Mouse (Mus musculus): Measurements from ENCODE around the gene Sptbn4.

The Sptbn4 gene

DNA sequence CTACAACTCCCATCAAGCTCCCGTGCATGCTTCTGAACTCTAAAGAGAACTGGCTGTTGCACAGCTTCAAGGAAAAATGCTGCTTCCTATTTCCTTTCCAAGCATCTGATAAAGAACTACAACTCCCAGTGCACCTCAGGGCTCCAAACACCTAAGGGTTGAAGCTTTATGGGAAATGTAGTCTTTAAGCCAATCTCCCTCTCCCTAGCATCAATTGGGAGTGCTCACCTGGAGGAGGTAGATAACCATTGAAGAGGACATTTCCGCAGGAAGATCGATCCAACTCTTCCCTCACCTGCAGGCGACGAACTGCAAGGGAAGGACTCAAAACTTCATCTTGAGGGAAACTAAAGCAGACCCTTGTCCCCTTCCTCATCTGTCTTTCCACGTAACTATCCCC is 93.3 kb downstream of the Sptbn4 start:
- no peak for DNase-seq (ENCODE audit: low spot score)

DNA sequence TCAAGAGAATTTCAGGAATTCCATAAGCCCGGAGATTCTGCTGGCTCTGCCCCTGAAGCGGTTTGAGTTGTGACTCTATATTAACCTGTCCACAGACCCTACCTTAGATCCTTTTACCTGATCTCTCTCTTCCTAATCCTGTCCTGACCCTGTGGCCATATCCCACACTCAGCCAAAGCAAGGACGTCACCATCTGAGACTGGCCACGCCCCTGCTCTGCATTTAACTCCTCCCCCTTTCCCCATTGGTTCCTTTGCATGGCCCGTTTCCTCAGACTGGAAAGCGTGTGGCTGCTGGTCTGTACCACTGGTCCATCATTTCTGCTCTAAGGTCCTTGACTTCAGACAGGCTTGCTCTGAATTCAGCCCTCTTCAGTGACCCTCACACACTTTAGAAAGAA is 102.0 kb downstream of the Sptbn4 start:
- DNase-seq (ENCODE audit: low spot score), result no peak

DNA sequence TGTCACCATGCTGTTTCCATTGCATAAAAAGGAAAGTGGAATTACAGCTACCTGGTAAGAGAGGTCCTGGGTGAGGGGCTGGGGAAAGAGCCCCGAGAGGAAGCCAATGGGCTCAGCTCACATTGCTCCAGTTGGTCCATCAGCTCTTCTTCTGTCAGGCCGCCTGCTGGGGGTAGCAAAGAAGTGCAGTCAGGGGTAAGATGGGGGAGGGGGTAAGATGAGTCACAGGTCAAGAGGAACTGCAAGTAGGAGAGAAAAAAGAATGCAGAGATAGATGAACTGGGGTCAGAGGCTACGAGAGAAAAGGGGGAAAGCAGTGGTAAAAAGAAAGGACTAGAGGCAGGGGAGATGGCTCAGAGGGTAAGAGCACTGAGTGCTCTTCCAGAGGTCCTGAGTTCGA is 104.9 kb downstream of the Sptbn4 start:
- no peak for DNase-seq (ENCODE audit: low spot score)

DNA sequence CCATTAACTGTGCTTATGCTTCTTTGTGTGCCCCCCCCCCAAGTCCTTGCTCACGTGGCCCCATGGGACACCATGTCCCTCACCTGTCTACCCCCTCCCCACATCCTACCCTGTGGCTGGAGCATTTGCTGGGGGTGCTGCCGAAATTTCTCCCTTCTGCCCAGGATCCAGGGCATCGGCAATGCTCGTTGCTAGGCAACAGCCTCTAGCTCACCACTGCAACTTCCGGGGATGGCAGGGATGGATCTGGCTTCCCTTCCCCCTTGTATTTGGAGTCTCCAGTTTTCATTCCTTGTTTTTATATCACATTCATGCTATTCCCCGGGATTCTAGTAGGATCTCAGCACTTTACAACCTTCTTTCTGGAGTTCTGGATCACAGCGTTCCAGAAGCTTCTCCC is 108.0 kb downstream of the Sptbn4 start:
- no peak for DNase-seq (ENCODE audit: low spot score)

DNA sequence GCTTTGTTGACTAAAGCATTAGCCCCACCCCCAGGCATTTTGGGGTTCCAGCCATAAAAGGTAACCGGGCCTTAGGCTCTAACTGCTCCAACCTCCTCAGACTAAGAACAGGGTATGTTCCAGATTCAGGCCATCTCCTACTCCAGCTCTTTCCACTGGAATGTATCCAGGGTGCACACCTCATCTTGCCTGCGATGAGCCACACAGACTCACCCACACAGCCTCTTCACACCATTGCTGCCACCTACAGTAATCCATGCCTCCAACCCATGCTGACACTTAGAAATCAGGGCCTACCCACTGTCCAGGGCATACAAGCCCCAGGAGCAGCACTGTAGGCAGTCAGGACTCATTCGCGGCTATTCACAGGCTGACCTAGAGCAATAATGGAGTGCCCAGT is 108.4 kb downstream of the Sptbn4 start:
- DNase-seq (ENCODE audit: low spot score), result no peak

DNA sequence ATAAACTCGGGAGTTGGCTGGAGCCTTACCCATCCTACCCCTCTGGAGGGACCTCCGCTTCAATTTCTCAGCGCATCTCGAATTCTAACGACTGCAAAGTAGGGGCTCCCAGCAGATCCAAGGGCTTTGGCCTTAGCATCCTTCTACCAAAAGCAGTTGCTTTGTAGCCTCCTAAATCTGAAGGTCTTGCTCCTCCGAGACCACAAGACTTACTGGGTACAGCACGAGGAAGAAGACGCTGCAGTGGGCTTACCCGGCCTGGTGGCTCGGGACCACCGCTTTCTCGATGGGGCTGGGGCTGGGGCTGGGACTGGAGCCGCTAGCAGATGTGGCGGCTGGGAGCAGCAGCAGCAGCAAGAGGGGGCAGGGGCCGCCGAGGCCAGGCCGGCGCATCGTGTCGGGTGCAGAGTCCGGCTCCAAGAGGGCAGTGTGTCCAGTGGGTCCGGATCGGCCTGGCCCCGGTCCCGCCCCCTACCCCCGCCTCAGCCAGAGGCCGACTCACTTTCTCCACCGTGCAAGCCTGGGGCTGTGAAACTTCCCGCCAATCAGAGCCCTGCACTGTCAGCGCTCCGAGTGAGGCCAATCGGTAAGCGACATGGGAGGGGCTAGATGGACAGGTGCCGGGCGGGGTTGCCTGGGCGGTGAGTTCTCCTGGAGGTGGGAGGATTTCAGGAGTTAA is 110.2 kb downstream of the Sptbn4 start, which contains the start of gene Ltbp4:
TSS of gene Ltbp4 (minus strand) at position 518 of the 679 bp plus-strand sequence.
- DNase-seq (ENCODE audit: low spot score), result no peak

DNA sequence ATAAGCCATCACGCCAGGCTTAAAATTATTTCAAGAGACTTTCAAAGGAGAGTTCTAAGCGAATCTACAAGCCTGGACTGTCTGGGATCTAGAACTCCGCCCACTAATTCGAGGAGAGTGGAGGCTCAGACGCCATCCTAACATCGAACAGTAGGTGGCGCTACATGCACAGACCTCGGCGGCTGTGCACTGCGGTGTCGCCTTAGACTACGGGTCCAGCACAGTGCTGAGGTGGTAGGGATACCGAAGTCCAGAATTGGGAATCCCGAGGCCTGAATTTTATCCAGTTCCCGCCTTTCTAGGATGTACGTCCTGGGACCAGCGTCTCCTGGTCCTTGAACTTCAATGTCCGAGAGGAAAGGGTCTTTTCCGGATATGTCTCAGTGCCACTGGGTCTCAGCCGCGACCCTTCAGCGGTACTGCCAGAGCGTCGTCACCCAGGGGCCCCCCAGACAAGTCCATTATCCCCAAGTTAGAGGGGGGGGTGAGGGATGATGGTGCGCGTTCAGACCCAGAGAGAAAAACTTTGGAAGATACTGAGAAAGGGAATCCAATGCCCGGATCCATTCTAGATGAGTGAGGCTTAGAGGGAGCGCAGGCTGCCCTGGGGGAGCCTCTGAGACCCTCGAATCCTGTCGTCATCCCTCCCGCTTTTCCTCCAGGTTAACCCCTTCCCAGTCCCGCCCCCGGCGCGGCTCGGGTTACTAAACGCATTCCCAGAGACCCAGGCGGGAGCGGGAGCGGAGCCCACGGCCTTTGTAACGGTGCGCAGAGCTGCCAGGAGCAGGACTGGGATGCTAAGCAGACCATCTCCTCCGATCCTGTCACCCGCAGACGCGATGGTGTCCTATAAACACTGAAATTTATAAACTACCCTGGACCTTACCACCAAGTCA is 111.3 kb downstream of the Sptbn4 start:
- peak; percentile 92 for DNase-seq (ENCODE audit: low spot score)

DNA sequence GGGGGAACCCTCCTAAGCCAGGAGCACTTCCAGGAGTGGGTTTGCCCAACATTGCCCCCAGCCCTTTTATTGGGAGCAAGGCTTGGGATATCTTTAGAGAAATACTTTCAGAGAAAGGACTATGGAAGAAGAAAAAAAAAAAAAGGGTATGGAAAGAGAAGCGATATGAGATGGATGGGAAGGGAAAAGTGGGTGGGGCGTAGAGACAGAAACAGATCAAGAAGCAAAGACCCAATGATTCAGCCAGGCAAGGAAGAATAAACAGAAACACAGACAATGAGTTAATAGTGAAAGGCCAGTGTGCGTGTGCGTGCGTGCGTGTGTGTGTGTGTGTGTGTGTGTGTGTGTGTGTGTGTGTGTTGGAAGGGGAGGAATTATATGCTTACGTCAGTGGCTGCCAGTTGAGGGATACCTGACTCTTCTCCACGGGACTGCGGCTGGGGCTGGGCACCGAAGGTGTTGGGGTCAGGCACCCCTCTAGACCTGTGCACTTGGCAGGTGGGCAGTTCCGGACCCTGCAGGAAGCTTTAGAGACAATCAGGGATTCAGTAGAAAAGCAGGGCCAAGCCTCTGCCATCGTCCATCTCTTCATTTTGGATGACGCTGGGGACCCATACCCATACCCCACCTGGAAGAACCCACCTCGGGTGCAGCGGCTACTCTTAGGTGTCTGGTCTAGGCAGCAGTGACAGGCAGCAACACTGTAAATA is 112.3 kb downstream of the Sptbn4 start:
- DNase-seq (ENCODE audit: low spot score), result no peak

DNA sequence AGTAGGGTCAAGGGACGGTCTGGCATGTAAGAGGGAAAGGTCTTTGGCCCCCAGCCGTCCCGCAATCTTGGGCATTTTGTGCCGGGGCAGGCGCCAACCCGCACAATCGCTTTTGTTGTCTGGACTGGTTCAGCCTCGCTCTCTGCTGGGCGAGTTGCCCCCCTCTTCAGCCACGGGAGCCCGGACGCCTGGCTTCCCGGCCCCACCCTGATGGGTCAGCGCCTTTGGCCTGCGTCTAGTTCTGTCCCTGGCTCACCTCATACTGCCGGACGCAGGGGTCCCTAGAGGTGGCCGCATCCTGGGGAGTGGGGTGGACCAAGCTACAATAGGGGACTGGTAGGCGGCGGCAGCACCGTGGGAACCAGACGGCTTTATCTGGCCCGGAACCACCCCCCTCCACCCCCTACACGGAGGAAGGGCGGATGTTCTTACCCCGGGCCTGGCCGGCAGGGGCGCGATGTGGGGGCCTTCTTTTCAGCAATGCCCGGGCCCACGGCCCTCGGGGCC is 113.0 kb downstream of the Sptbn4 start:
- no peak for DNase-seq (ENCODE audit: low spot score)

DNA sequence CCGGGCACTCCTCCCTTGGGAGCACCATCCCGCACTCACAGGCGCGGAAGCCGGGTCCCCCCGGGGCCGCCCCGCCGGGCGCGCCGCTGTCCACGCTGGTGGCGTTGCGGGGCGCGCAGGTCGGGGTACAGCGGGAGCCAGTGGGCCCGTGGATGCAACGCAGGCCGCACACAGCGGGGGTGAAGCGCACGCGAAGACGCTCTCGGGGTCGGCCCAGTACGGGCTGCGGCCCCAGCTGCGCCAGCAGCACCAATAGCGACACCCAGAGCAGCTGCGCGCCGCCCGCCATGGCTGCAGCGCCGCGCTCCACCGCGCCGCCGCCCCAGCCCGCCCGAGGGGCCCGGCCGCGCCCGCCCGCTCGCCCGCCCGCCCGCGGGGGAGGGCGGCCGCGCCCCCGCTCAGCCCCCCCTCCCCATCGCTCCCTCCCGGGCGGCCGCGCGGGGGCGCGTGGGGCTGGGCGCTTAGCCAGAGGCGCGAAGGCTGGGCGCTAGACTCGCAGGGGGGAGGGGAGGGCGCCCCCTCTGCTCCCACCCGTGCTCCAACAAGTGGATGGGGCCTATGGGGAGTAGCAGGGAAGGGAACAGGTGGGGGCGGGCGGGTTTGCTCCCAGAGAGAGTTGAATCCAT is 114.1 kb downstream of the Sptbn4 start:
- no peak for DNase-seq (ENCODE audit: low spot score)

DNA sequence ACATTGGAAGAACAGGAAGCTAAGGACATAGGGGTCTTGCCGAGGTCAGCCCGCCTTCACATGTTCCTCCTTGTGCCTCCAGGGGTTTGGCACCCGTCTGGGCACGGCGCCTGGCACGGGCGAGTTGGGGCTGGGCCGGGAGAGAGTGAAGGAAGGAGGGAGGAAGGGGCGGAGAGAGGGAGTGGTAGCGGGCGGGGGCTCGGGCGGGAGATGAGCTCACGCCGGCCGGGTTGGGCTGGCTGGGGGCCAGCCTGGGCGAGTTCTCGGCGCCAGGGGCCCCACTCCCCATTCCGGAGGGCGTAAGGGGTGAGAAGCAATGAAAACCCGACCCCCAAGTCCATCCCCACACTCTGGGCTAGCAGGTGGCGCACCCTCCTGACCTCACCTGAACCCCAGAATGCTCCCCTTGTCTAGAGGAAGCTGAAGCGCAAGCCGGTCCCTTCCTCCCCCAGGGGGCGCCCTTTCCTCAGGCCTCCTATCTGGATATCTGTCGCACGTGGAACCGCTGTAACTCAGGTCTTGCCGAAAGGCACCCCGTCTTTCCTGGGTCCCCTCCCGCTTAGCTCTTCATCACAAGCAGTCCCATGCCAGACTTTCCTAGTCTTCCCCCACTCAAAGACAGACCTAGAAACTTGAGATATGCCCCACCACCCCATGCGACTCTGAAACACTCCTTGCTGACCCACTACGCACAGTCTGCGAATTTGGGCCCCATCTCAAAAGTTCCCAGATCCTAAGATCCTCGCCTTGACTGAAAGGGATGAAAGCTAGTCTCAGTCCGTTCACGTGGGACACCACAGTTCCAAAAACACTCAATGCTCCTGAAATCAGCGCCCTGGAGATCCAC is 114.9 kb downstream of the Sptbn4 start:
- peak; percentile 92 for DNase-seq (ENCODE audit: low spot score)

DNA sequence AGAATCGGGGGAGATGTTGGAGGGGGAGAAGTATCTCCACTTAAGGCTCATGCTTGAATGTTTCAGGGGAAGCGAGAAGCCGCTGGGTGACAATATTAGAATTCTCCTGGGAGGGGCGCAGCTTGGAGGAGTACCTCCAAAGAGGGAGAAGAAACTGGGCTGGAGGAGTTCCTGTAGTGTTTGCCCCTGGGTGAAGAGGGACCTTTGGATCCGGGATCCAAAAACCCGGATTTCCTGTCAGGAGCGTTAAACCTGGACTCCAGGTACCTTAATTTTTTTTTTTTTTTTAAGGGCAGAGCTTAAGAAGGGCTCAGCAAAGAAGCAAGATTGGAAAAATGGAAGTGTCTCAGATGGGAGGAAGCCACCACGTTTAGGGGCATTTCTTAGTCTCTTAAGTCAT is 115.6 kb downstream of the Sptbn4 start:
- DNase-seq (ENCODE audit: low spot score), result no peak

DNA sequence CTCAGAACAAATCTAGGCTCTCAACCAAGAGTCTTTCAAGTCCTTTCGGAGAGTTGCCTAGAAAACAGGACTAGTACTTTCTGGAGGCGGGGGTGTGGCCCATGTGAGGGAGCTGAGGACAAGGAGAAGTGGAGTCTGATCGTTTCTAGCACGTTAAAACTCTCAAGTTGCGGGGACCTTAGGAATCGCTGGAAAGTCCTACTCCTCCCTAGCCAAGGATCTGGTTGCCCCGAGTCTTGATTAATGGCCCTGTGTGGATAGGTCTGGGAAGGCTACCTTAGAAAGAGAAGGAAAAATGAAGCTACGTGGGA is 116.0 kb downstream of the Sptbn4 start:
- peak; percentile 67 for DNase-seq (ENCODE audit: low spot score)

DNA sequence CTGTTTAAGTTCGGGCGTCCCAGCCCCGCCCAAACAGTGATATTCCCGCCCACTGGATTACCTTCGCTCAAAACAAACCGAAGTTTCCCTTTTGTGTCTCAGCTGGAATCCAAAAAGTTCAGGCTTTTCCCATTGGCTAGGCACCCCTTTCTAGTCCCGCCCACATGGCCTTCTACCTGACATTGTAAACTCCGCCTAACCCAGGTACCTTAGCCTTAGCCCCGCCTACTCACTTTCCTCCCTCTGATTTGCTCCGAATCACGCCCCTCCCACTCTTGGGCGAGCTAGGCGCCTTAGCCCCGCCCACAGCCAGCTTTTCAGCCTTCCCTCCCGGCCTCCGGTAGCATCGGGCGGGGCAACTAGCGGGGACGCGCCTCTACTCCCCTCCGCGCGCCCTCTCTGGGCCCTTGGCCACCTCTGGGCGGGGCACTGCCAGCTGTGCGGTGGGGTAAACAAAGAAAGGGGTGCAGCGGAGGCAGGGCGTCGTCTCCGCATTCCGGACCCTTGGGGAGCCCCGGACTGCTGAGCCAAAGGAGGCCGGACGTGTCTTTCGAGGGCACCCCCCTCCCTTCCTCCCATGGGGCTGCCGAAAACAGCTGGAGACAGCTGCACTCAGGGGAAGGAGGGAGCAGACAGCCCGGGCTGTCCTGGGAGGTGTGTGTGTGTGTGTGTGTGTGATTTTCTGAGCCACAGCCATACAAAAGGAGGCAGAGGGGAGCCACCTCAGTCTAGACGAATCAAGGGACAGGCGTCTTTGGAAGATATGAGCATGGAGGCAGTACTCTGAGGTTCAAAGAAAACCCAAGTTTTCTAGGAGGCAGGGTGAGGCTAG is 116.6 kb downstream of the Sptbn4 start:
- peak; percentile 97 for DNase-seq (ENCODE audit: low spot score)

DNA sequence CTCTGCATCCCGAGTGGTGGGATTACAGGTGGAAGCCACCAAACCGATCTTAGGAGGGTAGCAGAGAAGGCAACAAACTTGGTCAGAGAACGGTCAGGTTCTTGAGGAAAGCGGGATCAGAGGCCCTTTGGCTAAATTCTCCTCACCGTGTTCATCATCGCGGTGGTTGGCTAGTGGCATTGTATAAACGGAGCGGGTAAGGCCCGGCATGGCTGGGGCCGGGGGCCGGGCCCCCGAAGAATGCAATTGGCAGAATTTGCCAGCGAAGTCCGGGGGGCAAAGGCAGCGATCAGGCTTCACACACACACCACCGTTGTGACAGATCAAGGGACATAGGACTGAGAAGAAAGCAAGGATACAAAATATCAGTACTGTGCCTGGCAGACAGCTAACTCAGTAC is 117.5 kb downstream of the Sptbn4 start:
- no peak for DNase-seq (ENCODE audit: low spot score)

DNA sequence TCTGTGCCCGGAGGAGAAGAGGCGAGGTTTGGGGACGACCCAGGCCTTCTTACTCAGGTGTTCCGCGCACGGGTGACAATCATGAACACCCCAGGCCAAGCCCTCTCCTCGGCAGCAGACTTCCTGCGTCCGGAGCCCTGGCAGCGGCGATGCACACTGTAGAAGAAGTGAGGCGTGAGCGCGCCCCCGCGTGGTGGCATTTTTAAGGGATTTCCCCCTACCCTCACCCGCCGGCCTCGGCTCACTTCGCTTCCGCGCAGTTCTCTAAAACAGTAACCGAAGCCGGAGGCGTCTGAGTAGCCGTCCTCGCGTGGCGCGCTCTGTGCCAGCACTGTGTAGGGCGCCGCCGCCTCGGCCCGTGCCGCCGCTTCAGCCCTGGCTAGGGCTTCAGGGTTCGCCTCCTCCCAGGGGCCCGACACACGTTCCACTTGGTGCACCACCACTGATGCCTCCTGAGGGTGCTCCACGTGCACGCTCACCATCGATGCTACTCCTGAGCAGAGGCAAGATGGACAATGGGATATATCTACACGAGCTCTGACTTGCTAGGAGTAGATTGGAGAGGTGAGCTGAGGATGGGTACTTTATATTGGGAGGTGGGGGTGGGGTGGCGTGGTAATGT is 118.0 kb downstream of the Sptbn4 start:
- DNase-seq (ENCODE audit: low spot score), result peak; percentile 89

DNA sequence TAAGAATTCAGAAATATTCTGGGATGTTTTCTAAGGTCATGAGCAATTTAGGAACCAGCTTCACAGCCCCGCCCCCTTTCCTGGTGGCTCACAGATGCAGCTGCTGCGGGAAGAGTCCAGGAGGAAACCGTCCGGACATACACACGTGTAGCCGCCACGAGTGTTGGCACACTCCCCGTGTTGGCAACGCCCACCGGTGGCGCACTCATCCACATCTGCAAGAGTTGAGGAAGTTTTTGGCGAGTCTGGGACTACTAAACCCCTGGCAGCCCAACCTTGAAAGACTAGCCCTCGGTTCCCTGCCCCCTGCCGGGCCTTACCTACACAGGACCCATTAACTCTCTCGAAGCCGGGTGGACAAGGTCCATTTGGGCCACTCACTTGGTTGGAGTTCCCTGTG is 118.8 kb downstream of the Sptbn4 start:
- peak; percentile 44 for DNase-seq (ENCODE audit: low spot score)

DNA sequence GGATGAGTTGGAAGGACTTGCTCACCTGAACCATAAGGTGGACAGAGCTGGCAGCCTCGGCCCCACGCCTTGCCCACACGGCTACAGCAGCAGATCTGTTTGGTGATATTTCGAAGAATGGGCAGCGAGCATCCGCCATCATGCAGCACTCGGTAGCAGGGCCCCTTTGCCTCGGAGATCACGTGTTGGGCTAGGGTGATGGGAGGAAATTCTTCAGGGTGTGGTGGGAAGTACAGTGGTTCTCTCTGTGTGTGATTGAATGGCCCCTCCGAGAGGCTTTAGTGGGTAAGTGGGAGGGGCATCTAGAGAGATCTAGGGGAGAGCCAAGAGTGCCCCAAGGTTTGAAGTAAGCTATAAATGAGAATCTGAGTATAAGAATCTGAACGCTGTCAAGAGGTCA is 119.3 kb downstream of the Sptbn4 start:
- no peak for DNase-seq (ENCODE audit: low spot score)

DNA sequence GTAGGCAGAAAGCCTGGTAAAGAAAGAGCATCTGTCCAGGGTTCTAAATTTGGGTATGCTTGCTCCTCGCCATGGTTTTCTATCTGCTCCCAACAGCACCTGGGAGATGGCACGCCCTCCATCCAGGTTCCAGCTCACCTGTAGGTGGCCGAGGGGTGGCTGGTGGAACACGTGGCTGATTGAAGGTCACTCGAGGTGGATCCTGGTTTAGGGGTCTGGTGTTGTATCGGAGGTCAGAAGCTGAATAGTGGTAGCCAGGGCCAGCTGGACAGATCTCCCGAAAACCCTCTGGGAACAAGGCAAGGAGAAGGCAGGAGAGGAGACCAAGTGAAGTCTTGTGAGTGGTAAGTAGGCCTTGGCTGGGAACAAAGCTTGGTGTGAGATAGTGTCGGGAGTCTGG is 120.0 kb downstream of the Sptbn4 start:
- no peak for DNase-seq (ENCODE audit: low spot score)
